Mouse (Mus musculus) adrenal gland, postnatal 4 days (tissue): ENCODE results near the gene Cpm. TPM values are rescaled to one million over a fixed set of nuclear protein-coding genes. Genes with fewer than 3 reads are reported as not detected.
"Not testable (repeated sequence)": the region's sequence is repeated elsewhere in the genome, so short reads cannot be mapped to it uniquely, and the experiment has no call there.

Source experiments
- DNase-seq, 2 experiments: peaks; one replicate each; pipeline ENCODE4 v3.0.0; 2021 to 2022; ENCODE audit warnings: low spot score in 2 of 2, mixed read lengths in 2 of 2
- total RNA-seq, 2 experiments: library from RNA; stranded (reverse); gene quantifications; 2 replicates each; pipeline ENCODE4 v1.2.3; 2021

Gene Cpm
- total RNA-seq, 2 experiments from 2014 or later, result 24.4 to 25.3 TPM

DNA sequence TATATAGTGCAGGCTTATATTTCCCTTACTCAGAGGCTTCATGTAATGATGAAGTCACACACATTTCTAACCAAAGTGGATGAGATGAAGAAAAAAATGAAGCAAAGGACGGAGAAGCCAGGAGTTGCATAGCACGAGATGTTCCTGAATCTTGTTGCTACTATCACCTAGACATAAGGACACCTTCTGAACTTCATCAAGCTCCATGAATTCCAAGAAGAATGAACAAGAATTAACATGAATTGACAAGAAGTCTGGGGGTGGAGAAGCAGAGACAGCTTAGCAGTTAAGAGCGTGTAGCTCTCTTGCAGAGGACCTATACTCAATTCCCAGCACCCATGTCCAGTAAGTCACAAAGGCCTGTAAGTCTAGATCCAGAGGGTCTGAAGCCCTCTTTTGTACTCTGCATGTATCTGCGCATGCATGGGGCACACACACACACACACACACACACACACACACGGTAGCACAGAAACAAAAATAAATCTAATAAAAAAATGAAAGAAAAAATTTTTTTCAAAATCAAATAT, 36.2 kb upstream of the Cpm start:
- DNase-seq, result no peak

GRCm38 (mm10) chr10:117593857-117594256, 35.4 kb upstream of the Cpm start:
- DNase-seq, result no peak

- DNase-seq, result no peak
Observed at GRCm38 (mm10) chr10:117594291-117594850, 34.9 kb upstream of the Cpm start.

GRCm38 (mm10) chr10:117594913-117595312, 34.4 kb upstream of the Cpm start:
- no peak for DNase-seq

GRCm38 (mm10) chr10:117595442-117596164, 33.7 kb upstream of the Cpm start:
- DNase-seq, result no peak

- no peak for DNase-seq
Observed at GRCm38 (mm10) chr10:117596165-117596735, 33.0 kb upstream of the Cpm start.

GRCm38 (mm10) chr10:117596771-117597324, 32.5 kb upstream of the Cpm start:
- no peak for DNase-seq

DNA sequence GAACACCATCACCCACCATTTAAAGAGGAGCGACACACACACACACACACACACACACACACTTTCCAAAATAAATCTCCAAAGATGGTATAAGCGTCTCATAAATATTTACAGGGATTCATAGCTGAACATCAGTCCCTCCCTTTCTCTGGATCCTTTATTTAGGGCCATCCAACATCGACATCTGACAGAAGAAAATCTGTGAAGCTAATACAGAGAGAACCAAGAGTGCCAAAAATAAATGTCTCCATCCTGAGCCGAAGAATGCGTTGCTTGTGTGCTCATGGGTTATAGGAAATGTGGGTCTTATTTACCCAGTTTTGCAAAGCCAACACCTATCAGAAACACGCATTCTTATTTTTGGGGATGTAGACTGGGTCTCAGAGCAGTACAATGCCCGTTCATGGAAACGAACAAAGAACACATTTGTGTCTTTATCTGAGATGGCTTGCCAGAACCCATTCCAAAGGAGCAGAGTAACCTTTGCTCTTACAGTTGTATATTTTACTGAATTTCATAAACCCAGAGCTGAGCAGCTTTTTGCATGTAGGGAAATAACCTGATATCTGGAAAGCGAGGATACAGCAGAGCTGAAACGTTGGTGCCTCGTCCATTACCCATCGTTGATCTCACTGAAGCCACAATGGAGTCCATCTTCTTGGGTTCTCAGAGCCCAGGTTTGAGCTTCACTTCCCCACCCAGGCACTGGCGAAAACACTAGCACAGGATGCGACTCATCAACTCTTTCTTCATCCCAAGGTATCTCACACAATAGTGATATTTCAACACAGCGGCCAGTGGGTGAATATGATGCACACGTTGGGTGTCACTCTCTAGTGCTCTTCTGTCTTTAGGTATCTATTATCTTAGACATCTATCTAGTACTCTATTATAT, 31.7 kb upstream of the Cpm start:
- not testable (repeated sequence) for DNase-seq

- no peak for DNase-seq
Observed at GRCm38 (mm10) chr10:117598266-117598950, 30.9 kb upstream of the Cpm start.

- DNase-seq, result not testable (repeated sequence)
Observed at GRCm38 (mm10) chr10:117598951-117599572, 30.2 kb upstream of the Cpm start.

- DNase-seq, result no peak
Observed at GRCm38 (mm10) chr10:117601146-117602035, 27.9 kb upstream of the Cpm start.

- no peak for DNase-seq
Observed at GRCm38 (mm10) chr10:117602325-117603129, 26.8 kb upstream of the Cpm start.

GRCm38 (mm10) chr10:117603130-117603833, 26.0 kb upstream of the Cpm start:
- no peak for DNase-seq

- no peak for DNase-seq
Observed at GRCm38 (mm10) chr10:117603834-117604623, 25.3 kb upstream of the Cpm start.

- DNase-seq, result no peak
Observed at GRCm38 (mm10) chr10:117604624-117605282, 24.5 kb upstream of the Cpm start.
